Mouse (Mus musculus): Measurements from ENCODE around the gene Itpripl2. TPM values are rescaled to one million over a fixed set of nuclear protein-coding genes. Genes with fewer than 3 reads are reported as not detected.

Gene Itpripl2
- polyA plus RNA-seq, 1 experiment from 2014 or later = 1.6 TPM

DNA sequence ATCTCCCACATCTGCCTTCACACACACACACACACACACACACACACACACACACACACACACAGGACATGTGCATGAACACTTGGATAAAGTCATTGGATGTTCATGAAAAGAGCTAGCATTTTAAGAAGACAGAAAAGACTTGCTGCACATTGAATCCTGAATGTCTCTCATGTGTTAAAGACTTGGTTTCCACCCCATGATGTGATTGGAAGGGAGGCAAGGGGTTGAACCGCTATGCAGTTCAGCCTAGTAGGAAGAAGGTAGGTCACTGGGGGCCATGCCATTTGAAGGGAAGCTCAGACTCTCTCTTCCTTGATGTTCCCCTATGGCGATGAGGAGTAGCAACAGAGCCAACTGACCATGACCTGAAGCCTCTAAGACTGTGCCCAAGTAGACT, 9.8 kb downstream of the Itpripl2 start:
- WGBS = 80% methylated on average over 2 of the region's 2 CpGs
- no peak for DNase-seq (ENCODE audit: low spot score)
- Histone ChIP-seq H3K36me3 (replicated peaks) (no peaks in the 10 kb centered on the region; the same call in 1 of the 2 replicates), H3K4me1 (peaks cover 14% of the 10 kb centered on the region), H3K27me3 (replicated peaks; ENCODE audit: low read depth, poor library complexity, severe bottlenecking) (no peaks in the 10 kb centered on the region), H3K4me3 (no peak overlapping the region), H3K9me3 (no peaks in the 10 kb centered on the region), H3K27ac (replicated peaks) (no peak overlapping the region)

DNA sequence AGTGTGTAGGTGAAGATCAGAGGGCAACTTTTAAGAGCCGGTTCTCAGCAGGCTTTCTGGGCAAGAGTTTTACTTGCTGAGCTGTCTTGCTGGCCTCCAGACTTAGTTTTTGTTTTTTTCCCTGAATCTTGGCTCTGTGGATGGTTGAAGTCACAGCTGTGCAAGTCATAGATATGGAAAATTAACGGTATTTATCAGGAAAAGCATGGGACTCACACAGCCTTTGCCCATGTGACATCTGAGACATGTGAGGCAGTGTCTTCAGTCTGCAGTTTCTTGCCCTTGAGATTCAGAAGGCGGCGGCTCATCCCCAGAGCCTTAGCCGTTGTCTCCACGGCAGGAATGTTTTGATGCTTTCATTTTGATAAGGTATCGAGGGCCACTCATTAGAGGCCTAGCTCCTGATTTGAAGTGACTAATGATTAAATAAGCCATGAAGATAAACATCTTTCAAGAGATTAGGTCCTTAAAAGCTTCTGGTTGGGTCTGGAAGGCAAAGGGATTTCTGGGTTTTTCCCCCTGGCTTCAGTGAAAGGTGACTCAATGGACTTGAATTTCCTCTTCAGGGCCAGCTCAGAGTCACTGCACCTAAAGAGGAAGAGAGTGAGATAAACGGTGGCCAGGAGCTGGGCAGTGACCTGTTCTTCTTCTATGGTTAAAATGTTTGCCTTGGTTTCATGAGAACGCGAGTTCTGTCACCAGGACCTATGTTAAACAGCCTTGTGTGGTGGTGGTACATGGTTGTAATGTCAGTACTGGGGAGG, 10.5 kb downstream of the Itpripl2 start:
- 80% methylated on average over 10 of the region's 10 CpGs for WGBS
- H3K4me1 ChIP-seq = peaks cover 19% of the 10 kb centered on the region
- DNase-seq (ENCODE audit: low spot score) = no peak
- H3K27ac ChIP-seq (replicated peaks) = no peak overlapping the region
- H3K36me3 ChIP-seq (replicated peaks) = no peaks in the 10 kb centered on the region; the same call in 1 of the 2 replicates
- no peak overlapping the region for H3K4me3 ChIP-seq
- no peaks in the 10 kb centered on the region for H3K27me3 ChIP-seq (replicated peaks; ENCODE audit: low read depth, poor library complexity, severe bottlenecking)
- no peaks in the 10 kb centered on the region for H3K9me3 ChIP-seq

DNA sequence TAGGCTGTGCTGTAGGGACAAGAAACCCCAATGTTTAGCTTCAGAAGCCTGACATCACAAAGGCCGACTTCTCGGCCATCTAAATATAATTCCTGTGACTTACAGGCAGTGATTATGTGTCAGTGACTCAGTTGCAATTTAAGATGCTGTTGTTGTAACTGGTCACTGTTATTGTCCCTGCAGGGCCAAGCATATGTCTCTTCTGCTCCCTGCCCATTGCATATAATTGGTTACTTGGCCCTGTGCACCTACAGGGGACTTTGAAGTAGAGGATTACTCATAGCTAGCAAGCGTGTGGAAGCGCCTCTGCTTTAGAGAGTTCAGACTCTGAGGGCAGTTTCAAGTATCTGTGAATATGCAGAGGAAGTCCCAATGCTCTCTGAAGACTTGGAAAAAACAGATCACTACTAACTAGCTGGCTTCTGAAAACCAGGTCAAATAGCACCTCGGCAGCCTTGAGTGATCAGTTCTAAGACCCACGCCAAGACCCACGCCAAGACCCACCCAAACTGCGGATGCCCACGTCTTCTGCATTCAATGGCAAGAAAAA, 11.5 kb downstream of the Itpripl2 start:
- WGBS = 87% methylated on average over 9 of the region's 9 CpGs
- H3K9me3 ChIP-seq = no peaks in the 10 kb centered on the region; the same call in 1 of the 2 replicates
- H3K4me1 ChIP-seq = peaks cover 21% of the 10 kb centered on the region
- H3K36me3 ChIP-seq (replicated peaks) = no peaks in the 10 kb centered on the region; the same call in 1 of the 2 replicates
- no peaks in the 10 kb centered on the region for H3K27me3 ChIP-seq (replicated peaks; ENCODE audit: low read depth, poor library complexity, severe bottlenecking)
- H3K4me3 ChIP-seq = no peak overlapping the region
- H3K27ac ChIP-seq (replicated peaks) = no peak overlapping the region
- DNase-seq (ENCODE audit: low spot score) = no peak

DNA sequence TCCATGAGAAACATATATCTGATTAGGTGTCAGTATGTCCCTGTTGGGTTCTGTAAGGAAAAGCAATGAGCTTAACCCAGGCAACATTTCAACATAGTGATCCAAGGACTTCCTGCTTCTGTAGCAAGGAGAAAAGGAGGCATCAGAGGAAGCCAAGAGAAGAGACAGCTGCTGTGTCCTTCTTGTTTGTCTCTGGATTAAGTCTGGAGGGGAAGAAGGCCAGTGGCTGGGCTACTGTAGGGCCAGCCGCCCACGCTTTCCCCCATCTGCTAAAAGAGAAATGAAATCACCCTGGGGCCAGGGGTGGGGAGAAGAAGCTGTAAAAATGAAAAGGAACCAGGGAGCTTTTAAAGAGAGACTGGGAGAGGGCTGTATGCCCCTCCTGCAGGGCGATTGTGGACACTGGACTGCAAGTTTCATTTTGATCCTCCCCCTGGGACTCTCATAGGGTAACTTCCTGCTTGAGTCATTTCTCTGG, 12.9 kb downstream of the Itpripl2 start:
- H3K27ac ChIP-seq (replicated peaks) = no peak overlapping the region
- H3K36me3 ChIP-seq (replicated peaks) = no peaks in the 10 kb centered on the region
- DNase-seq (ENCODE audit: low spot score) = no peak
- H3K4me1 ChIP-seq = peaks cover 17% of the 10 kb centered on the region
- peaks cover 3% of the 10 kb centered on the region; the same call in 1 of the 2 replicates for H3K9me3 ChIP-seq
- 45% methylated on average over 3 of the region's 3 CpGs for WGBS
- H3K4me3 ChIP-seq = no peak overlapping the region
- H3K27me3 ChIP-seq (replicated peaks; ENCODE audit: low read depth, poor library complexity, severe bottlenecking) = no peaks in the 10 kb centered on the region

DNA sequence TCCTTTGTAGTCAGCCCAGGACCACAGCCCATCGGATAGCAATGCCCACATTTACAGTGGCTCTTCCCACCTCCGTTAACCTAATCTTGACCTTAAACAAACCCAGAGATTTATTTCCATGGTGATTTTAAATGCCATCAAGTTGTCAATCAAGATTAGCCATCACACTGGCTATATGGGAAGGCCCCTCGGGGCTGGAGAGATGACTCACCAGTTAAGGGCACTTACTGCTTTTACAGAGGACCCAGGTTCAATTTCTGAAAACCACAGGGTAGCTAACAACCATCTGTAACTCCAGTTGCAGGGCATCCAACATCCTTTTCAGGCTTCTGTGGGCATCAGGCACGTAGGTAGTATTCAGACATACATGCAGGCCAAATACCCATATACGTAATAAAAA, 15.3 kb downstream of the Itpripl2 start:
- Histone ChIP-seq H3K4me1 (peaks cover 17% of the 10 kb centered on the region), H3K27ac (replicated peaks) (no peak overlapping the region), H3K36me3 (replicated peaks) (no peaks in the 10 kb centered on the region), H3K27me3 (replicated peaks; ENCODE audit: low read depth, poor library complexity, severe bottlenecking) (no peaks in the 10 kb centered on the region), H3K9me3 (peaks cover 3% of the 10 kb centered on the region; the same call in 1 of the 2 replicates), H3K4me3 (no peak overlapping the region)
- 68% methylated on average over 5 of the region's 5 CpGs for WGBS
- no peak for DNase-seq (ENCODE audit: low spot score)

DNA sequence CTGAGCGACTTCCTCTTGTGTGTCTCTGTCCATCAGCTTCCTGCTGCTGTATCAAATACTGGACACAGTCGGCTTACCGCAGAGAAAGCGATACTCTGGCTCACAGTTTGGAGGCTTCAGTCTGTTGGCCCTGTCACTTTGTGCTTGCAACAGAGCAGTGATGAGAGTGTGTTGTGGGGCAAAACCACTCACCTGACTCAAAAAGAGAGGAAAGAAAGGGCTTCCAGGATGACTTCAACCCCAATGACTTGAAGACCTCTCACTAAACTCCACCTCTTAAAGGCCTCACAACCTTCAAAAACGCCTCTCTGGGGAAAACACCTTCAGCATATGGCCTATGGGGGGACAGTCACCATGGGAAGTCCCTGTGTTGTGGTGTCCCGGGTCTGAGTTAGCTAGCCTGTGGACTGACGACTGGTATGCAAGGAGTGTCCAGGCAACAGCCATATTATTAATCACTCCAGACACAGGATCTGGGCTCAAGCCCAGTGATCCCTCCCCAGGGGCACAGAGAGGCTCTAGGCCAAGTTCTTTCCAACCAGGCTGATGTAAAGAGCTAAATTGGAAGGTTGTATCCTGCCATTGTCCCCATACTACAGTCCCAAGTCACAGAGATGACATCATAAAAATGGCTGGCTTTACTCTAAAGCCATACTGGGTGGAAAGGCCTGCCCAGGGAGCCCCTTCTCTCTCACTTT, 16.6 kb downstream of the Itpripl2 start:
- Histone ChIP-seq H3K27me3 (replicated peaks; ENCODE audit: low read depth, poor library complexity, severe bottlenecking) (no peaks in the 10 kb centered on the region), H3K4me3 (no peak overlapping the region), H3K36me3 (replicated peaks) (no peaks in the 10 kb centered on the region), H3K4me1 (peaks cover 17% of the 10 kb centered on the region), H3K27ac (replicated peaks) (no peak overlapping the region), H3K9me3 (peaks cover 3% of the 10 kb centered on the region; the same call in 1 of the 2 replicates)
- 85% methylated on average over 7 of the region's 7 CpGs for WGBS
- no peak for DNase-seq (ENCODE audit: low spot score)

DNA sequence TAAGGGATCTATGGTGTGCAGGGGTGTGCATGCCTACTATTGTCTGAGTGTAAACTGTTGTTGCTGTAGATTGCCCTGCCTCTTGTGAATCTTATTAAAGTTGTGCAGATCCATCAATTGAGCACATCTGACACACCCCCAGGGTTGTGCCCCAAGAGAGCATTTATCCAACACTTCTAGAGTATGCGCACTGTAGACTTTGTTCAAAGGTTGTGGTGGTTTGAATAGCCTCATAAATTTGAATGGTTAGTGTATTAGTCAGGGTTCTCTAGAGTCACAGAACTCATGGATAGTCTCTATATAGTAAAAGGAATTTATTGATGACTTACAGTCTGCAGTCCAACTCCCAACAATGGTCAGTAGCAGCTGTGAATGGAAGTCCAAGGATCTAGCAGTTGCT, 18.9 kb downstream of the Itpripl2 start:
- H3K9me3 ChIP-seq = peaks cover 3% of the 10 kb centered on the region; the same call in 1 of the 2 replicates
- peaks cover 7% of the 10 kb centered on the region for H3K4me1 ChIP-seq
- H3K36me3 ChIP-seq (replicated peaks) = no peaks in the 10 kb centered on the region
- no peak overlapping the region for H3K27ac ChIP-seq (replicated peaks)
- 95% methylated on average over 1 of the region's 1 CpGs for WGBS
- no peak overlapping the region for H3K4me3 ChIP-seq
- DNase-seq (ENCODE audit: low spot score) = no peak
- H3K27me3 ChIP-seq (replicated peaks; ENCODE audit: low read depth, poor library complexity, severe bottlenecking) = no peaks in the 10 kb centered on the region

DNA sequence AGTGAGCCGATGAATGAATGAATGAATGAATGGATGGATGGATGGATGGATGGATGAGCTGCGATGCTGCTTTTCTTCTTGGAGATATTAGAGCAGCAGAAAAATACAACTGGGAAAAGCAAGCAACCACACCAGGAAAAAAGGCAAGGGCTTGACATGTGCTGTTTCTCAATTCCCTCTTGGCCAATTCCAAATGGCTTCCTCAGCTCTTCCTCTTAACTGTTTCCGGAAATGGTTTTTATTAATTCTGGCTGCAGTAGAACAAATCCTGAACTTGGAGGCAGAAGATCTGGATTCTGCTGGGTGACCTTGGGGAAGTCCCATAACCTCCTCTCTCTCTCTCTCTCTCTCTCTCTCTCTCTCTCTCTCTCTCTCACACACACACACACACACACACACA, 23.7 kb downstream of the Itpripl2 start:
- Histone ChIP-seq H3K9me3 (no peaks in the 10 kb centered on the region), H3K4me1 (peaks cover 8% of the 10 kb centered on the region), H3K27ac (replicated peaks) (no peak overlapping the region), H3K36me3 (replicated peaks) (no peaks in the 10 kb centered on the region), H3K4me3 (no peak overlapping the region), H3K27me3 (replicated peaks; ENCODE audit: low read depth, poor library complexity, severe bottlenecking) (no peaks in the 10 kb centered on the region)
- no peak for DNase-seq (ENCODE audit: low spot score)
- WGBS = 90% methylated on average over 3 of the region's 3 CpGs

DNA sequence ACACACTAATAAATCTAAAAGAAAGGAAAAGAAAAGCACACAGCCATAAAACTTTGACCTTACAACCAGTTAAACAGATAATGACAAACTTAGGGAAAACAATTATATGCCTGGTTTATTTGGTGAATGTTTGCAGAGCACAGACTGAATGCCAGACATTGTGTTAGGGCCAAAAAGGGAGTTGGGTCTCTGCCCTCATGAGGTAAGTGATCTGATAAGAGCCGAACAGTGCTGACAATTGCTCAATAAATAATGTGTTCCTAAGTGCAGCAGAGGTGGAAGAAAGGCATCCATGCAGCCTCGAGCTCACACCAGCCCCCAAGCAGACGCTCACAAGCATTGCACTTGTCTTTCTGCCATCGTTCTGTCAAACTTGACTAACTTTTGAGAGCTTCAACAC, 27.3 kb downstream of the Itpripl2 start:
- H3K27me3 ChIP-seq (replicated peaks; ENCODE audit: low read depth, poor library complexity, severe bottlenecking) = no peaks in the 10 kb centered on the region
- H3K4me3 ChIP-seq = no peak overlapping the region
- peaks cover 22% of the 10 kb centered on the region for H3K4me1 ChIP-seq
- DNase-seq (ENCODE audit: low spot score) = no peak
- 71% methylated on average over 4 of the region's 4 CpGs for WGBS
- H3K27ac ChIP-seq (replicated peaks) = no peak overlapping the region
- H3K36me3 ChIP-seq (replicated peaks) = no peaks in the 10 kb centered on the region
- H3K9me3 ChIP-seq = no peaks in the 10 kb centered on the region

DNA sequence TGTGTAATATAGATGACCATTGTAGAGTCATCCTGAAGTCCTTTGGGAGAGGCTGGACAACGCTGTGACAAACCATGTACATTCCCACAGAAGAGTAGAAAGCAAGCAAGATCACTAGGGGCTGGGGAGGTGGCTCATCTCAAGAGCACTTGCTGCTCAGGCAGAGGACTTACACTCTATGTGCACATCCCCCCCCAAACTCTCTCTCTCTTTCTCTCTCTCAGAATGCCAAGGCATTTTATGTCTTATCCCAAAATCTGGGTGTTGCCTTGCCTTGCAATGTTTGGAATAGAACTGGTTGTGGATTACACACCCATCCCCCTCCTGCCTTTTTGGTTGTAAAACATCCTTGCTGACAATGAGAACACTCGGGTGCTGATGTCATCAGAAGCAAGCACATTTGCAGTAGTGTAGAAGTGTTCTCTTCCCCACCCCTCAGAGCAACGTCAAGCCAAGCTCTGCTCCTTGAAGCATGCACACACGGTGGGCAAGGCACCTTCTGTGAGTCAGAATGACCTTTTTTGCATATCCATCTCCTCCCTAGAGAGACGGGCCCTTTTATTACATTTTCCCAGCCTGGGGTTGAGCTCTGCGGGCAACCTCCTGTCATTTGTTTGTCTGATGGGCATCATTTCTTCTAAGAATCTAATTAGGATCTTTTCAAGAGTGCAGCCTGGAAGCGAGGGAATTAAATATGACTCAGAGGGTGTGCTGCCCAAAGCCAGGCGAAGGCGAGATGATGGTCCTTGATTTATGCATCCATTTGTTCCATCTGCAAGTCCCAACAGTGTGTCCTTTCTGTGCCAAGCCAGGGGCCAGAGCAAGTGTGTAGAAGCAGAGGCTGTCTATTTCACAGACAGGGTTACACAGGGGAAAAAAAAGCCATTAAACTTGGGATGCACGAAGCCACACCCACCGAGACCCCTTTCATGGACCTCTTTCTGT, 28.7 kb downstream of the Itpripl2 start:
- H3K4me3 ChIP-seq = no peak overlapping the region
- H3K27me3 ChIP-seq (replicated peaks; ENCODE audit: low read depth, poor library complexity, severe bottlenecking) = no peaks in the 10 kb centered on the region
- H3K9me3 ChIP-seq = no peaks in the 10 kb centered on the region
- no peaks in the 10 kb centered on the region for H3K36me3 ChIP-seq (replicated peaks)
- H3K27ac ChIP-seq (replicated peaks) = no peak overlapping the region
- DNase-seq (ENCODE audit: low spot score) = no peak
- WGBS = 57% methylated on average over 11 of the region's 11 CpGs
- H3K4me1 ChIP-seq = peaks cover 22% of the 10 kb centered on the region

DNA sequence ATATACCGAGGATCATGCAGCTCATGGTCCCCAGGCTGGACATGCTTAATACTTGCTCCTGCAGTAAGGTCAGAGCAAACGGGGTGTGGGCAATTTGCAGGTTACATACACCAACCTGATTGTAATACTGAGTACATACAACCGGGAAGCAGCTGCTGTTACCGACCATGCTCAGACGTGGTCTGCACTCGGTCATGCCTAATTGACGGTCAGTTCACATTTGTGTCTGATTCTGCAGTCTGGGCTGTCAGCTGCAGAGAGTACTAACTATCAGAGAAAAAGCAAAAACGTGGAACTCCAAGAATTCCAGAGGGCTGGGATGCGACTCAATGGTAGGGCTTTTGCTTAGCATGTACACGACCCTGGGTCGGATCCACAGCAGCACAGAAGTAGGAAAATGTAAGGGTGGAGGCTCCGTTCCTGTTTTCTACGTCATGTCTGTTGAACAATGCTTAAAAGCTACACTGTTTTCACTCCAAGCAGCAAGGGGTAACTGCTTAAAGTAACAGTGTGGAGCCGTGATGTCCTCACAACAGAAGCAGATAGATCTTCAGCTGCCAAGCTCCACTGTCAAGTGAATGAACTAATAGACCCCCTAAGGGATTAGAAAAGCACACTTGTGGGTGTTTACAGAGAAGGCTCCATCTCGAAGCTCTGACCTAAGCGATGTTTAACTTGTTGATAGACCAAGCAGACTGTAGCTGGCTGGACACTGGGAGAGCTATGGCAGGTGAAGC, 30.2 kb downstream of the Itpripl2 start:
- 68% methylated on average over 16 of the region's 16 CpGs for WGBS
- no peak overlapping the region for H3K4me3 ChIP-seq
- no peak for DNase-seq (ENCODE audit: low spot score)

More for the DNA sequence above, 30.2 kb downstream of the Itpripl2 start:
- Histone ChIP-seq H3K4me1 (peaks cover 19% of the 10 kb centered on the region), H3K9me3 (no peaks in the 10 kb centered on the region), H3K27me3 (replicated peaks; ENCODE audit: low read depth, poor library complexity, severe bottlenecking) (no peaks in the 10 kb centered on the region), H3K27ac (replicated peaks) (no peak overlapping the region), H3K36me3 (replicated peaks) (no peaks in the 10 kb centered on the region)
